Mouse (Mus musculus) CH12F3 (cell line): ENCODE results near the gene Hipk4.

ENCODE experiments used
- in situ Hi-C: fragments of 300-500 bp; cut with MboI; formaldehyde crosslinking; loops from 2 replicates; pipeline ENCODE4 v1.14.3; 2020; ENCODE audit warnings: low sequenced_read_pairs

Hipk4 gene

DNA sequence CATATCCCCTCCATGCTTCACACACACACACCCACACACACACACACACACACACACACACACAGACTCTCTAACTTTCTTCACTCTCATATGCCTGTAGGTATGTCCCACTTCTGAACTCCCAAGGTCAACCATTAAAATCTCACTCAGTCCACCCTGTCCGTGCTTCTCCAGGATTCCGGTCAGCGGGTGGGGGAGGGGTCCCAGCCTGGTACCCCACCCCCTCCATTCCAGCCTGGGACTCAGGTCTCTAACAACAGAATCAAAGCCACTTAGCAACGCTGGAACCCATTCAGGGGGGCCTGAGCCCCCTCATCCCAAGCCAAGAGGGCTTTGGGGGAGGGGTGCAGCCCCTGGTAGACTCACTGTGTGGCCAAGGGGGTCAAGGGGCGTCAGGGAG lies at the start of gene Hipk4:
TSS of gene Hipk4 (plus strand) at position 301 of the 400 bp plus-strand sequence.
- in situ Hi-C loops = no loop called here

DNA sequence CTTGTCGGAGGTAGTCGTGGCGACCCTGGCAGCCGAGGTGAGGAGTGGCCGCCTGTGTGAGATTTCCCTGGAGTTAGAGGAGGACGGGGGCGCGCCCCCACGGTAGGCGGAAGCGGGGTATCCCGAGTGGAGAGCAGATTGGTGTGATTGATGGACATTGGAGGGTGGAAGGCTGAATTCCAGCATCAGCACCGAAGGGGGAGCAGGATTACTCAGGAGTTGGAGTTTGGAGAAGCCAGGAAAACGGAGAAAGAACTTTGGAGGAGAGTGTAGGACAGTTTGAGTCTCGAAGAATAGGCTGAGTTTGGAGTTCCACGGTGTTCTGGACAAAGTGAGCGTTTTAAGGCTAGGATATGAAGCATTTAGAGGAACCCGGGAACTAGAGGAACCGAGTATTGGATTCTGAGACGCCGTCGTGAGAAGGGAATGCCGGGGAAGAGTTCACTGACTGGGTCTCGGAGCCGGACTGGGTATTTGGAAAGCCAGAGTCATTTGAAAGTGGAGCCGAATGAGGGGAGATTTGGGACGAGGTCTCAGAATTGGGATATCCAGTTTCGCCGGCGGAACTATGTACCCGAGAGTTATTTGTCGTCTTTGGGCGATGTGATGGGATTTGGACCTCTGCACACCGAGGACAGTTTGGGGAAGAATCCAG lies 49.1 kb upstream of the Hipk4 start:
- in situ Hi-C loops = no loop called here

DNA sequence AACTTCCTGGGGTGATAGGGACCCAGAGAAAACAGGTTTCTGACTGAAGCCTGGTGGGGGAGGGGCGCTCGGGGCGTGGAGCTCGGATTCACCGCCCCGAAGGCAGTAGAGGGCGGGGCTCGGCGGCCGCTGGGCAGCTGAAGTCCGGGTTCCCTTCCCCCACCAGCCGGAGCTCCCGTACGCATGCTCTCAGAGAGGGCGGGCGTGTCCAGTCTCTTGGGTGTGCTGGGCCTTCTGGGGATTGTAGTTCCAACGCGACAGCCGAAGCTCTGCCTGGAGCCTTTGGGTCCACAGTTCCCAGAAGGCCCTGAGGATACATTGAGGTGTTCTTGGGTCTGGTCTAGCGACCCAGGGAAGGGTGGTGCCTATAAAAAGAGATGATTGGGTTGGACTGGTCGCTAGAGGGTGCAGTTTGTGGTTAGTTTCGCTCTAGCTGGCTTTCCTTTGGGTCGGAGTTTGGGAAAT lies 48.5 kb upstream of the Hipk4 start:
- in situ Hi-C loops = no loop called here

DNA sequence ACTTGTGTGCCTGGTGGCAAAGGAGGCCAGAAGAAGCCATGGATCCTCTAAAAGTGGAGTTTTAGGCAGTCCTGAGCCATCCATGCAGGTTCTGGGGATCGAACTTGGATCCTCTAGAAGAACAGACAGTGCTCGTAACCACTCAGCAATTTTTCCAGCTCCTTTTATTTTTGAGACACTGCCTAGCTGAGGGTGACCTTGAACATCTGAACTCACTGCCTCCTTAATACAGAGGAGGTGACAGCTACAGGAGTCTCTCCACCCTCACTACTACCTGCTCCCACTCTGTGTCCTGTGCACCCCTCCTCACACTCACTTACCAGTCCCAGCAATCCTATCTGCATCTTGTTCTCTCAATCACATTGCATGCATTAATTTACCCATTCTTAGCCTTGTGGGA lies 47.5 kb upstream of the Hipk4 start:
- in situ Hi-C loops = no loop called here

DNA sequence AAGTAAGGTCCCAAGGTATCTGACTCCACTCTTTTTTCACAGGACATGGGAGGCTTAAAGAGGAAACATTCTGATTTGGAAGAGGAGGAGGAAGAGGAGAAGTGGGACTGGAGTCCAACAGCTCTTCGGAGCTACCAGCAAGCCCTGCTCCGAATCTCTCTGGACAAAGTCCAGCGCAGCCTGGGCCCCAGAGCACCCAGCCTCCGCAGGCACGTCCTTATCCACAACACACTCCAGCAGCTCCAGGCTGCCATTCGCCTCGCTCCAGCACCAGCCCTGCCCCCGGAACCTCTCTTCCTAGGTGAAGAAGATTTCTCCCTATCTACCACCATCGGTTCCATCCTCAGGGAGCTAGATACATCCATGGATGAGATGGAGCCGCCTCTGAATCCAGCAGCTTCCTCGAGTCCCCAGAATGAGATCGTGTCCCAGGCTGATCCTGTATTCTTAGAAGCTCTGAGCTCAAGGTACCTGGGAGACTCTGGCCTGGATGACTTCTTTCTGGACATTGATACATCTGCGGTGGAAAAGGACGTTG lies 46.9 kb upstream of the Hipk4 start:
- in situ Hi-C loops = no loop called here

DNA sequence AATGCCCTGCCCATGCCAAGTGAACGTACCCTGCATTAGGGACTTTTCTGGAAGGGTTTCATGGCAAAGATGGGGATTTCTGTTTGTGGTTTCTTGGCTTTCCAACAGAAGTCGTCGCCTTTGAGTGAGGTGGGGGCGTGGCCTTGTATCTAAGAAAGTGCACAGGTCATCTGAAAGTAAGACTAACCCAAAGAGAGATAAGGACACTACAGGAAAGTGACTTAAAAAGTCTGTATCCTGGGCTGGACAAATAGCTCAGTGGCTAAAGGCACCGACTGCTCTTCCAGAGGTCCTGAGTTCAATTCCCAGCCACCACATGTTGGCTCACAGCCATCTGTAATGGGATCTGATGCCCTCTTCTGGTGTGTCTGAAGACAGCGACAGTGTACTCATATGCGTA lies 44.5 kb upstream of the Hipk4 start:
- in situ Hi-C loops = no loop called here

DNA sequence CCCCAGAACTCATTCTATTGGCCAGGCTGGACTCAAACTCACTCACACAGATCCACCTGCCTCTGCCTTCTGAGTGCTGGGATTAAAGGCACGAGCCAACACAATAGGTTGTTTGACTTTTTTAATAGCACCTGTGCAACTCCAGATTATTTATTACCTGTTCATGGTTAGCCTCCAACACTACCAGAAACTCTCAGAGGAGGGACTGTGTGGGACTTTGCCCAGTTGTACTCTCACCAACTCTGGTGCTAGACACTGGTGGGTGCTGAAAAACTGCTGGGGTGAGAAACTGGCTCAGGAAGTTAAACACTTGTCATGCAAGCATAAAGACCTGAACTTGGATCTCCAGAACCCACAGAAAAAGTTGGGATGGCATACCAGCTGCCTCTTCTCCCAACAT lies 43.3 kb upstream of the Hipk4 start:
- in situ Hi-C loops = no loop called here

DNA sequence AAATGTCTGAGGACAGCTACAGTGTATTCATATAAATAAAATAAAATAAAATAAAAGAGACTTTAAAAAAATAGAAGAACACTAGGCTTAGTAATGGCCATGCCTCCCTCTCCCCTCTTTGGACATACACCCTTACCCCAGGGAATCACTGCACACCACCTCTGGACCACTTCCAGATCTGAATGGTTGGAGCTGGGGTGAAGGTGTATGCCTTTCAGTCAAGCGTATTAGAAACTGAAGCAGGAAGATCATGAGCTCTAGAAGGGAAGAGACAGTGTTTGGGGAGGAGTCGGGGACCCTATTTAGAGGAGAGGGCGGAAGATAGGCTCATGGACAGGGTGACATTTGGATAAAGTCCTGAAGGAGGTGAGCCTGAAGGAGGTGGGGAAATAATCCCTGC lies 42.6 kb upstream of the Hipk4 start:
- in situ Hi-C loops = no loop called here

DNA sequence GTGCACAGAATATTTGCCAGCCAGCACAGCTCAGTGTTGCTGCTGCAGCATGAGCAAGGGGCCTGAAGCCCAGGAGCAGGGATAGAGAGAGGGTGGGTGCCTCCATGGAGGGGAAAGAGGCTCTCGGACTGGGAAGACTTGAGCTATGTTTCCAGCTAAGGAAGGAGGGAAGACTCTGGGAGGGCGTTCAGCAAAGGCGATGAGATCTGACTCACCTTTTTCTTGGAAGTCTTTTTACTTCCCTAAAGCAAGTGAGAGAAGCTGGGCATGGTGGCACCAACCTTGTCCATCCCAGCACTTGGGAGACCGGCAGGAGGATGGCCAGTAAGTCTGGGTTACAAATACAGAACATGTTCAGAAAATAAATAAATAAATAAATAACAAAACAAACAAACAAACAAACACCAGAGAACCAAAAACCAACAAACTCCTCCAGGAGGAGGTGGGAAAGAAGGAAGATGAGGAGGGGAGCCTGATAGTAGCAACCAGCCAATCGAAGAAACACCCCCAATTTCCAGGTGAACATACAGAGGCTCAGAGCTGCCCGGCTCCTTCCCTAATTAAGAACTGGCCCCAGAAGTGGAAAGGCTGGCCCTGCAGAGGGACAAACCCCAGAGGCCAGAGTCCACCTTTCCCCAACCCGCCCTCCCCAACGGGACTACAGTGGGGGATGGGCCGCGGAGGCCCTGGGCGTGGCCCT lies 42.0 kb upstream of the Hipk4 start:
- in situ Hi-C loops = no loop called here

DNA sequence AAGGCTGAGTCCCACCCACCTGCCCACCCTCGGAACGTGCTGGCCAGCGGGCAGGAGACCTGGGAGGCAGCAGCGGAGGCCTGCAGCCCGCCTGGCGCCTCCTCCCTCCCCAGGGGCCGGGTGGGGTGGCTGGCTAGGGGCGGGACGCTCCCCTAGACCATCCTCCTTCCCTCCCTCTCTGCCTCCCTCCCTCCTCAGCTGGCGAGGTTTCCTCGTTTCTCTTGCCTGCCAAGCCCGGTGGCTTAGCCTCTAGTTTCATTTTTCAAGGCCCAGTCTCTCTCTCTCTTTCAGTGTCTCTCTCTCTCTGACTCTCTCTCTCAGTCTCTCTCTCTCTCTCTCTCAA lies 41.5 kb upstream of the Hipk4 start:
- in situ Hi-C loops = no loop called here

DNA sequence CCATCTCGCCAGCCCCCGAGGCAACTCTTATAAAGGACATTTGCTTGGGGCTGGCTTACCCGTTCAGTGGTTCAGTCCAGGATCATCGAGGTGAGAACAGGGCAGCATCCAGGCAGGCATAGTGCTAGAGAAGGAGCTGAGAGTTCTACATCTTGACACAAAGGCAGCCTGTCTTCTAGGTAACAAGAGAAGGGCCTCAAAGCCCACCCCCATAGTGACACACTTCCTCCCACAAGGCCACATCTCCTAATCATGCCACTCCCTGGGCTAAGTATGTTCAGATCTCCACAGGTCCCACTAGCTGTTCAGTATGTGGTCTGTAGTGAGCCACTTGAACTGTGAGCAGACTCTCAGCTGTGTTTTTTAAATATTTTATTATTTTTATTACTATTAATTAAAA lies 39.2 kb upstream of the Hipk4 start:
- in situ Hi-C loops = no loop called here

DNA sequence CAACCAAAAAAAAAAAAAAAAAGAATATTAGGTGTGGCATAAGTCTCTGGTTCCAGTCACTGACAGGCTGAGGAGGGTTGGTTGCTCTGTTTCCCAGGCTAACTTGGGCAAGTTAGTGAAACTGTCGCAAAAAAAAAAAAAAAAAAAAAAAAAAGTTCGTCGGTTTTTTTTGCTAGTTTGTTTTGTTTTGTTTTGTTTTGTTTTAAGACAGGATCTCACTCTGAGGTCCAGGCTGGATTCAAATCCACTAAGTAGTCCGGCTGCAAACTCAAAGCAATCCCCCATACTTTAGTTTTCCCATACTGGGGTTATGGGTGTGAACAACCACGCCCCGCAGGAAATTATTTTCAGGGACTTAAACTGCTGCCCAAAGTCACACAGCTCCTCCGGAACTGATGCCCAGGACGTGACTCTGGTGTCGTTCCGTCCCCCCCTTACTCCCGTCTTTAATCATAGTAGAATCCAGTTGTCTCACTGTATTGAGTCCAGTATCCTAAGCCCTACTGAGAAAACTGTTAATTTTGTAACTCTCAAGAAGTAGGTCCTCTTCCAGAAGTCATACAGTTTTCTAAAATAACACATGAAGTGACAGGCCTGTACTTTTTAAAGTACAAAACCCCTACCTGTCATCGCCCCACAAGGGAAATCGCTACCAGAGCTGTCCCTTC lies 36.8 kb upstream of the Hipk4 start:
- in situ Hi-C loops = no loop called here

DNA sequence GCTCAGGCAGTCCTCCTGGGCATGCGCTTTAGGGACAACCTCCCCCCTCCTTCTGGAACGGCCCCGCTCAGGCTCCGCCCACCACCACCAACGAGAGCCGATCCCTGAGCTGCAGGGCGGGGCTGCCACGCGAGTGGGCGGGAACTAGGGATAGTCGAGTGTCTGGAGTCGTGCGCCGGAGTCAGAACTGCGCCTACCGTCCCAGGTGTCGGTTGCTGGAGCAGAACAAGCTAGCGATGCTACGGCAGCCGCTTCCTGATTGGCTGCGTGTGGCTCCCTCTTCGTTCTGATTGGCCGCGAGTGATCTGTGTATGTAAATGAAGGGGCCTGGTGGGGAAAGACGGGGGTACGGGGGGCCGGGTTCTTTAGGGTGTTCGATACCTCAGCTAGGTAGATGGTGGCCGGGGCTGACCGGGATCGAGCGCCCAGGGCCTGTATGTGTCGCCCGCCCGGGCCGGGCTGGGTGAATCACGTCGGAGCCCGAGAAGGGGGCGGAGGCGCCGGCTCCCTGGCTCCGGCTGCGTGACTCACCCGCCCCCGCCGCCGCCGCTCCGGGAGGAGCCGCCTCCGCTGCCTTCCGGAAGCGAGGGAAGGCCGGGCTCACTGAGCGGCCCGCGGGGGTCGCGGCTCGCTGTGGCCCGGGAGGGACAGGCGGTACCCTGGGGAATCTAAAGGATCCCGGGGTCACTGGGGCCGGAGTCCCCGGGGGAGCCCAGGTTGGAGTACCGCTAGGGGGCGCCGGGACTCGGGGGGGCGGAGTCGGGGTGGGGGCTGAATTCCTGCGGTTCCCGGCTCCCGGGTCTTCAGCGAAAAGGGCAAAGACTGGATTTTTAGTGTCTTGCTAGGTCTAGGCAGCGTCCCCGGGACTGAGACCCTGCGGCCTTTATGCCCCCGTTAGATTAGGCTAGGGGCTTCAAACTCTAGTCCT lies 36.0 kb upstream of the Hipk4 start, which contains the start of gene Sertad1:
TSS of gene Sertad1 (plus strand) at position 141 of the 928 bp plus-strand sequence.
- in situ Hi-C loops = no loop called here

DNA sequence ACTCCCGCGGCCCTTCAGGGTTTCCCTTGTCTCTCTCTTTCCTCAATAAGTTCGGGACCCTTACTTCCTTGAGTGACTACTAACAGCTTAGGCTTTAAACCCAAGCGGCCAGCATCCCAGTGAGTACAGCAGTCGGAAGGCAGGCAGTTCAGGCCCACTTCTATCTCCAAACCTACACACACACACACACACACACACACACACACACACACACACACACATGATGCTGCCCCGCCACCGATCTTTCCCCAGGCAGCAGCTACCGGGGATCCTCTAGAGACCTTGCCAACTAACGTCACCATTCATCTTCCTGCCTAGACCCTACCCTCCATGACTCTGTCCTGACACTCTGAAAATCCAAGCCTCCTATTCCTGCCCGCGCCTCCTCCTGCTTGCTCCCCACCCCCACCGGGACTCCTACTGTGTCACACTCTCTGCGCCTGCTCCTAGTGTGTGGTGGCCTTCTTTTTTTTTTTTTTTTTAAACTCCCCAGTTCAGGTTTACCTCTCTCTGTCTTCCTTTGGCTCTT lies 35.3 kb upstream of the Hipk4 start:
- in situ Hi-C loops = no loop called here

DNA sequence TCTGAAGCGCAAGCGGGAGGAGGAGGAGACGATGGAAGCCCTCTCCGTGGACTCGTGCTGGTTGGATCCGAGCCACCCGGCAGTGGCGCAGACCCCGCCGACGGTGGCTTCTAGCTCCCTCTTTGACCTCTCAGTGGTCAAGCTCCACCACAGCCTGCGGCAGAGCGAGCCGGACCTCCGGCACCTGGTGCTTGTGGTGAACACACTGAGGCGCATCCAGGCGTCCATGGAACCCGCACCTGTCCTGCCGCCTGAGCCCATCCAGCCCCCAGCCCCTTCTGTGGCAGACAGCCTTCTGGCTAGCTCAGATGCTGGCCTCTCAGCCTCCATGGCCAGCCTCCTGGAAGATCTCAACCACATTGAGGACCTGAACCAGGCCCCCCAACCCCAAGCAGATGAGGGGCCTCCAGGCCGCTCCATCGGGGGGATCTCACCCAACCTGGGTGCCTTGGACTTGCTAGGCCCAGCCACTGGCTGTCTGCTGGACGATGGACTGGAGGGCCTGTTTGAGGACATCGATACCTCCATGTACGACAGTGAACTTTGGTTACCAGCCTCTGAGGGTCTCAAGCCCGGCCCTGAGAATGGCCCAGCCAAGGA lies 33.7 kb upstream of the Hipk4 start:
- in situ Hi-C loops = no loop called here

DNA sequence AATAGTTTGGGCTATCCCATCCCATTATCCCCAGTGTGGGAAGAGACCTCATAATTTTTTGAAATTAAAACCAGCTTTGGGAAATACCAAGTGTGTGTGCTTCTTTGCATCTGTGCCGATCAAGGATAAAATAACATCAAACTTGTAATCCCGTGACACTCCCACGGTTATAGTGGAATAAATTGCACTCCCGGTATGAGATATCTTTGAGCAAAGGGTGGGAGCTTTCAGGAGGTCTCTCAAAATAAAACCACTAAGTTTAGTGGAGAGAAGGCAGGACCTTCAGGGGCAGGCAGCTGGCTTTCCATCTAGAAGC lies 32.9 kb upstream of the Hipk4 start:
- in situ Hi-C loops = no loop called here

DNA sequence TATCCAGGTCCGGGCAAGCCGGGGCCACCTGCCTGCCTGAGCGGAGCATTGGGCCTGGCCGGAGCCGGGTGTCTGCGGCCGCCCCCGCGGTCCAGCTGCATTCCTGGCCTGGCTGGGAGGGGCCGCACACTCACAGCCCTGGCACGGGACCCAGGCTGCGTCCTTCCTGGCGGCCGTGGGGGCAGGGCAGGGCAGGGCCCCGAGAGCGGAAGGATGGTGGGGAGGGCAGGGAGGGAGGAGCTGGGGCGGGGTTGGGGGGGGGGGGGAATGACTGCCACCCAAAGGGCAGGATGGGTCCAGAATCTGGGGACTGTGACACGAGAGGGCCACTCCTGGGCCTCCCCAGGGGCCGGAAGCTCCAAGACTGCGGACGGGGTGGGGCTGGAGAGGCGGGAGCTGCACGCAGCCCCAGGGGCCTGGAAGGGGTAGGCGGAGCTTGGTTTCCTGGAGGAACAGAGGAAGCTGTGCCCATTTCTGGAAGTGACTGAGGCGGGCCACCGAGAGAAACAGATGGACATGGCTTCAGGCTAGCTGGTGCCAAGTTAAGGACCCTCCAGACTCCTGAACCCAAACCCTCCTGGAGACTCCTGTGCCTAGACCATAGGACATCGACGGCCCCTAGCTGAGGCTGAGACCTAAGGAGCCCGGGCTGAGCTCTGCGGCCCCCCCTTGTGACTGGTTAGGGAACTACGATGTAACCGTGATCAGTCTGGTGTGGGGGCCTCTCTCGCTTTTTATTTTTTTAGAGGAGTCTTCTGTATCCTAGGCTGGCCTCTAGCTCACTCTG lies 32.3 kb upstream of the Hipk4 start:
- in situ Hi-C loops = no loop called here

DNA sequence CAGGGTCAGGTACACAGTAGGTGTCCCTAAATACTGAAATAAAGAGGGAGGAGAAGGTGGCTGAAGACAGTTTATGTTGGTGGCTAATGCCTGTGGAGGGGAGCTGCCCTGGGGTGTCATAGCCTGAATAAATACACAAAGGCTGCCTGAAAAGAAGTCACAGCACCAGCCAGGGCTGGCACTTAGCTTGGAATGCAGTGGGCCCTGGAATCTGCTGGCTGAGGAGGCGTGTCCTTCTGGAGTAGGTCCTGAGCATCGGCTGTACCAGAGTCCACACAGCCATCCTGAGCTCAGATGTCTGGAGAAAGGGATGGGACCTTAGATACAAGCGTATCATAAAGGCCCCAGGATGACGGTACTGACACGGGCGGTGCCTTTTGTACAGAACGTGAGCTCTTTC lies 31.2 kb upstream of the Hipk4 start:
- in situ Hi-C loops = no loop called here

DNA sequence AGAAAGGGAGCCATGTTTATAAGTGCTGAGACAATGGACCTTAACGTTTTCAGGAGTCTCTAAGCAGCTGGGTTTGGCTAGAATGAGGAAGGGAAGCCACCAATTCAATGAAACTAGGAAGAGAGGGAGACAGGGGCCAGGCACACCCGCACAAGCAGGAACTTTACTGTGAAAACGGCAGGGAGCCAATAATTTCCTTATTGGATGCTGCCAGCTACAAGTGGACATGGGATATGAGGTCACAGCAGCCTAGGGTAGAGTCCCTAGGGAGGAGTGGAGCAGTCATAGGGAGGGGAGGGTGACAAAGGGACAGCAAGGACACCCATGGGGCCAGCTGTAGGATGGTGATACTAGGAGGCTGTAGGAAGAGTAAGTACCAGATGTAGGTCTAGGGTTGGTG lies 30.0 kb upstream of the Hipk4 start:
- in situ Hi-C loops = no loop called here

DNA sequence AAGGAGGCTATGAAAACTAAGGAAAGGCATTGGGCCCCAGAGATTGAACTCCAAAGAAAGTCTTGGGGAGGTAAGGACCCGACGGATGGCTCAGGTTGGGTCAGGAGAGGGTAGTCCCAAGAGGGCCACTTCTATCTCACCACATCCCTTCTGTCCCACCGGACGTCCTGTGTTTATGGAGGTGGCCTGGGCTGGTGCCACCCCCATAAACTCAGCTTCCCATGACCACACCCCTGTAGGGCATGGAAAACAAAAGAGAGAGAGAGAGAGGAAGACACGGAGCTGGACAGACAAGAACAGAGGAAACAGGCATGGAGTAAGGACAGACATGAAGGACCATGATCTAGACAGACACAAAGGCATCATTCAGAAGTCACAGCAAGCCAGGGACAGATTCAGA lies 29.6 kb upstream of the Hipk4 start:
- in situ Hi-C loops = no loop called here
